ENCODE assay signal across 19 mouse cellular contexts in genomic region chr8:22197914-22198313, GRCm38 (mm10). TPM values are rescaled to one million over a fixed set of nuclear protein-coding genes. Genes with fewer than 3 reads are reported as not detected.
DNase-seq lines count a peak whose midpoint lies in the region; TF ChIP-seq lines count a peak whose summit lies in the region.
"Had no signal": no experiment of that assay in that cellular context is flagged by ENCODE, and none has a peak within 500 bp of the region (broad histone marks: within the 10 kb centered on the region; RNA-seq: fewer than 3 reads in every experiment).

No protein-coding gene starts in this region.

- peaks cover 10% of the 10 kb centered on the region for H3K79me2 ChIP-seq in CH12.LX (replicated peaks; ENCODE audit: control insufficient read depth, extremely low read depth, insufficient read depth, poor library complexity, severe bottlenecking)
- H3K79me2 ChIP-seq in MEL (ENCODE audit: control insufficient read depth, insufficient read depth, low read length, poor library complexity), result peaks cover 8% of the 10 kb centered on the region

- no peaks in the 10 kb centered on the region for H3K27me3 ChIP-seq in CH12.LX (replicated peaks)
- no peaks in the 10 kb centered on the region for H3K27me3 ChIP-seq in MEL (ENCODE audit: control insufficient read depth in 1 of 2, insufficient read depth in 2 of 2, low read length in 2 of 2)
- H3K27me3 ChIP-seq: embryonic facial prominence, embryonic 12.5 days; forebrain, embryonic 13.5 days; forebrain, embryonic 15.5 days had no signal

- TF ChIP-seq CTCF in CH12.LX (conservative IDR thresholded peaks at IDR 0.05 in 1 of 2, IDR thresholded peaks at IDR 0.05 in 1 of 2; ENCODE audit: low read depth in 2 of 2, low read length in 2 of 2) (no peak), MEL (IDR thresholded peaks at IDR 0.05 in 2 of 3, conservative IDR thresholded peaks at IDR 0.05 in 1 of 3; ENCODE audit: control insufficient read depth in 1 of 3, insufficient read depth in 1 of 3, low read depth in 2 of 3, low read length in 3 of 3, poor library complexity in 1 of 3, severe bottlenecking in 1 of 3) (no peak)
- TF ChIP-seq CTCF in layer of hippocampus, adult 2 months (conservative IDR thresholded peaks at IDR 0.05), result no peak

- H3K4me2 ChIP-seq in CH12.LX (ENCODE audit: insufficient read depth, low read depth, poor library complexity, severe bottlenecking), result no peak overlapping the region
- H3K4me2 ChIP-seq: embryonic facial prominence, embryonic 12.5 days; forebrain, embryonic 13.5 days; forebrain, embryonic 15.5 days had no signal

- peak; percentile 55 for DNase-seq in heart, adult 11 months
- no peak for DNase-seq in heart, postnatal 25 days (ENCODE audit: low spot score)
- no peak for DNase-seq in CH12.LX (ENCODE audit: extremely low read depth)
- no peak for DNase-seq in MEL (ENCODE audit: low read depth, low spot score)
- DNase-seq in layer of hippocampus, adult 2 months (ENCODE audit: low spot score in 2 of 2), result no peak
- DNase-seq in thymus, postnatal 4 days, result no peak
- DNase-seq: adrenal gland, adult 2 months; adrenal gland, postnatal 10 days; adrenal gland, postnatal 25 days; cerebellum, adult 11-12 months; cerebellum, adult 2 months; cerebellum, adult 9-10 months; cerebellum, postnatal 10 days; cerebellum, postnatal 25 days had no signal

- H3K27ac ChIP-seq in CH12.LX (ENCODE audit: insufficient read depth, low read depth) (no peak overlapping the region), MEL (ENCODE audit: control insufficient read depth, low read depth, low read length) (no peak overlapping the region)
- H3K27ac ChIP-seq in layer of hippocampus, adult 2 months, result no peak overlapping the region
- H3K27ac ChIP-seq: embryonic facial prominence, embryonic 10.5 days; embryonic facial prominence, embryonic 12.5 days; forebrain, embryonic 13.5 days; forebrain, embryonic 15.5 days had no signal

- H3K36me3 ChIP-seq in CH12.LX (replicated peaks in 1 of 2; ENCODE audit: control insufficient read depth in 1 of 2, insufficient read depth in 1 of 2, low read length in 1 of 2) (peaks cover 11 to 45% of the 10 kb centered on the region in 2 experiments), MEL (ENCODE audit: control insufficient read depth in 1 of 2, insufficient read depth in 2 of 2, low read length in 2 of 2) (peaks cover 0 to 8% of the 10 kb centered on the region in 2 experiments; a peak in 3 of 4 replicates)

- TF ChIP-seq RAD21 in CH12.LX (IDR thresholded peaks at IDR 0.05; ENCODE audit: low read depth, low read length) (no peak), MEL (IDR thresholded peaks at IDR 0.05; ENCODE audit: low read depth, low read length) (no peak)

- H3K9me3 ChIP-seq in CH12.LX (replicated peaks; ENCODE audit: low read length) (peaks cover 3% of the 10 kb centered on the region), MEL (replicated peaks; ENCODE audit: insufficient read depth, low read length) (no peaks in the 10 kb centered on the region)
- H3K9me3 ChIP-seq: embryonic facial prominence, embryonic 10.5 days; embryonic facial prominence, embryonic 12.5 days; forebrain, embryonic 13.5 days; forebrain, embryonic 15.5 days; G1E had no signal

- H3K9ac ChIP-seq in CH12.LX (ENCODE audit: insufficient read depth, low read depth) (no peak overlapping the region), MEL (ENCODE audit: control insufficient read depth, low read depth, low read length, poor library complexity, severe bottlenecking) (no peak overlapping the region)
- H3K9ac ChIP-seq: embryonic facial prominence, embryonic 12.5 days; forebrain, embryonic 13.5 days; forebrain, embryonic 15.5 days had no signal

- H3K4me1 ChIP-seq in CH12.LX (ENCODE audit: control insufficient read depth in 1 of 2, insufficient read depth in 2 of 2) (peaks cover 2 to 9% of the 10 kb centered on the region in 2 experiments), MEL (ENCODE audit: control insufficient read depth in 1 of 2, insufficient read depth in 2 of 2, low read length in 2 of 2) (peaks cover 3 to 4% of the 10 kb centered on the region in 2 experiments; a peak in 2 of 4 replicates)

- H3K4me3 ChIP-seq in CH12.LX (replicated peaks in 1 of 3; ENCODE audit: low read depth in 2 of 3, low read length in 2 of 3, poor library complexity in 1 of 3), result no peak overlapping the region
- no peak overlapping the region for H3K4me3 ChIP-seq in MEL (ENCODE audit: control insufficient read depth in 1 of 2, insufficient read depth in 1 of 2, low read depth in 2 of 2, low read length in 2 of 2)
- no peak overlapping the region for H3K4me3 ChIP-seq in layer of hippocampus, adult 2 months
- H3K4me3 ChIP-seq: embryonic facial prominence, embryonic 10.5 days; embryonic facial prominence, embryonic 12.5 days; forebrain, embryonic 13.5 days; forebrain, embryonic 15.5 days had no signal

- in situ Hi-C loops in CH12.LX (cut with MboI; ENCODE audit: low pct_ligation_motif_present, low pct_unique_long_range_greater_than_20kb, low sequenced_read_pairs), result loop anchor here (10.0 kb wide), 1 partner anchor 187 kb away; no protein-coding TSS in a partner anchor

- no peak for TF ChIP-seq POLR2A in CH12.LX (IDR thresholded peaks at IDR 0.05; ENCODE audit: low read depth, low read length)
- no peak for TF ChIP-seq POLR2A in MEL (IDR thresholded peaks at IDR 0.05; ENCODE audit: control insufficient read depth in 1 of 2, insufficient read depth in 1 of 2, low read depth in 1 of 2, low read length in 2 of 2, poor library complexity in 1 of 2)

- no peak for TF ChIP-seq EP300 in CH12.LX (IDR thresholded peaks at IDR 0.05; ENCODE audit: low read length)
- TF ChIP-seq EP300 in MEL (IDR thresholded peaks at IDR 0.05; ENCODE audit: low read depth in 1 of 2, low read length in 2 of 2), result no peak

- dilution Hi-C loops in CH12.LX (cut with MboI; ENCODE audit: extremely low pct_ligation_motif_present, extremely low pct_unique_long_range_greater_than_20kb, low sequenced_read_pairs), result no loop called here

- intact Hi-C loops in heart, postnatal 25 days (cut with DNase I), result no loop called here

TF ChIP-seq in CH12.LX, 34 proteins besides CTCF, POLR2A, EP300 and RAD21:
- TF ChIP-seq BHLHE40 (IDR thresholded peaks at IDR 0.05; ENCODE audit: low read depth, low read length) (0 out of 2 replicates have a peak, but pooled peaks have one; percentile 7), USF2 (conservative IDR thresholded peaks at IDR 0.05; ENCODE audit: low read depth, low read length) (no peak)

TF ChIP-seq in MEL, 35 proteins besides CTCF, POLR2A, EP300 and RAD21:
- TF ChIP-seq MAZ (IDR thresholded peaks at IDR 0.05; ENCODE audit: low read depth, low read length) (no peak), GATA1 (IDR thresholded peaks at IDR 0.05; ENCODE audit: low read depth, low read length) (no peak), POLR2AphosphoS5 (IDR thresholded peaks at IDR 0.05; ENCODE audit: borderline replicate concordance, low read depth, low read length) (peak; percentile 69; the same call in 1 of the 2 replicates)
TF ChIP-seq in MEL: peak in this region for 1.

RNA-seq across cellular contexts. Expression of gene Vps36, which starts 5.3 kb away (rescaled TPM):
- 10 to 100 TPM; 27.4 to 27.7 TPM for total RNA-seq in heart, postnatal 25 days (2021)
- 17.8 and 21.2 TPM in 2 replicates for total RNA-seq in CH12.LX (2012; rRNA removed)
- 24.7 and 25.9 TPM in 2 replicates for total RNA-seq in CH12.LX (2014; rRNA removed)
- 43.1 and 46.5 TPM in 2 replicates for polyA plus RNA-seq in CH12.LX (2012; ENCODE audit: insufficient read length, low read depth)
- total RNA-seq in MEL (2012; rRNA removed), result 21.7 and 23.2 TPM in 2 replicates
- polyA plus RNA-seq in MEL (2012; ENCODE audit: insufficient read depth in 1 of 2, insufficient read length in 2 of 2, low read depth in 1 of 2, low replicate concordance in 2 of 2, missing spikeins in 1 of 2), result 10 to 100 TPM in 1 of 2 experiments, not detected in 1; 27.9 TPM
- total RNA-seq in layer of hippocampus, adult 2 months (2021), result 10 to 100 TPM; 25.2 to 26.0 TPM

RNA-seq across cellular contexts. Expression of gene Ckap2, which starts 12.3 kb away (rescaled TPM):
- total RNA-seq in heart, postnatal 25 days (2021), result under 1 TPM; 0.65 to 0.67 TPM
- total RNA-seq in CH12.LX (2012; rRNA removed) (19.5 and 24.7 TPM in 2 replicates), CH12.LX (2014; rRNA removed) (48.8 and 53.2 TPM in 2 replicates), MEL (2012; rRNA removed) (25.5 and 26.4 TPM in 2 replicates)
- polyA plus RNA-seq in CH12.LX (2012; ENCODE audit: insufficient read length, low read depth) (31.3 and 36.4 TPM in 2 replicates), MEL (2012; ENCODE audit: insufficient read depth in 1 of 2, insufficient read length in 2 of 2, low read depth in 1 of 2, low replicate concordance in 2 of 2, missing spikeins in 1 of 2) (10 to 100 TPM in 1 of 2 experiments, not detected in 1; 33.6 TPM)
- 1 to 10 TPM in 1 of 2 experiments, under 1 TPM in 1; 0.61 to 1.0 TPM for total RNA-seq in layer of hippocampus, adult 2 months (2021)

RNA-seq across cellular contexts. Expression of gene Thsd1, which starts 29.2 kb away (rescaled TPM):
- 1 to 10 TPM; 5.4 to 6.2 TPM for total RNA-seq in heart, postnatal 25 days (2021)
- total RNA-seq in CH12.LX (2012; rRNA removed), result 0.30 and 0.34 TPM in 2 replicates
- 0.12 and 0.26 TPM in 2 replicates for total RNA-seq in CH12.LX (2014; rRNA removed)
- polyA plus RNA-seq in CH12.LX (2012; ENCODE audit: insufficient read length, low read depth), result 0.75 and 0.83 TPM in 2 replicates
- not detected in 2 replicates for total RNA-seq in MEL (2012; rRNA removed)
- polyA plus RNA-seq in MEL (2012; ENCODE audit: insufficient read depth in 1 of 2, insufficient read length in 2 of 2, low read depth in 1 of 2, low replicate concordance in 2 of 2, missing spikeins in 1 of 2), result under 1 TPM in 1 of 2 experiments, not detected in 1; 0.10 TPM
- 1 to 10 TPM; 3.0 to 3.4 TPM for total RNA-seq in layer of hippocampus, adult 2 months (2021)
- polyA plus RNA-seq: G1E had no signal

RNA-seq across cellular contexts. Expression of gene Nek3, which starts 31.7 kb away (rescaled TPM):
- total RNA-seq in heart, postnatal 25 days (2021), result 1 to 10 TPM; 1.7 to 2.3 TPM
- 4.0 and 4.7 TPM in 2 replicates for total RNA-seq in CH12.LX (2012; rRNA removed)
- 4.1 and 4.4 TPM in 2 replicates for total RNA-seq in CH12.LX (2014; rRNA removed)
- 3.3 and 3.4 TPM in 2 replicates for polyA plus RNA-seq in CH12.LX (2012; ENCODE audit: insufficient read length, low read depth)
- 2.0 and 3.0 TPM in 2 replicates for total RNA-seq in MEL (2012; rRNA removed)
- 1 to 10 TPM in 1 of 2 experiments, not detected in 1; 3.5 TPM for polyA plus RNA-seq in MEL (2012; ENCODE audit: insufficient read depth in 1 of 2, insufficient read length in 2 of 2, low read depth in 1 of 2, low replicate concordance in 2 of 2, missing spikeins in 1 of 2)
- total RNA-seq in layer of hippocampus, adult 2 months (2021), result 1 to 10 TPM; 2.5 to 2.7 TPM

Comparison
In these comparisons a context has a peak if more than half of its experiments do, and no peak if none do; other contexts are left out.
1. RNA of gene Ckap2, which starts 12.3 kb away (total RNA-seq): 19.5 to 53.2 TPM in CH12.LX and 25.5 to 26.4 TPM in MEL; 0.61 to 1.0 TPM in layer of hippocampus, adult 2 months and 0.65 to 0.67 TPM in heart, postnatal 25 days; every median in the first group is over 10 times any median in the second.